In genomic region chr6:127149303-127149943, GRCm38 (mm10) we compare ENCODE assay signal across 8 mouse cellular contexts. TPM values are rescaled to one million over a fixed set of nuclear protein-coding genes. Genes with fewer than 3 reads are reported as not detected.
DNase-seq lines count a peak whose midpoint lies in the region; ATAC-seq and TF ChIP-seq lines count a peak whose summit lies in the region.

No protein-coding gene starts in this region.

- peak; percentile 38 to 48 for DNase-seq in lung, adult 18-20 months
- no peak for DNase-seq in lung, postnatal 25 days (ENCODE audit: low spot score)
- peak; percentile 50 to 78 for DNase-seq in heart, adult 18-20 months
- peak; percentile 16 for DNase-seq in kidney, adult 9 months
- peak; percentile 39 for DNase-seq in thymus, adult 2 months
- no peak for DNase-seq in gastrocnemius, adult 18-20 months (ENCODE audit: low spot score)

- no peak for TF ChIP-seq POLR2A in thymus, adult 2 months (IDR thresholded peaks at IDR 0.05; ENCODE audit: control insufficient read depth, extremely low read depth, insufficient read depth, low read length, poor library complexity)

- peaks cover 40% of the 10 kb centered on the region for H3K4me1 ChIP-seq in thymus, adult 2 months (replicated peaks; ENCODE audit: control insufficient read depth, insufficient read depth, low read length)

- no peaks in the 10 kb centered on the region for H3K79me2 ChIP-seq in macrophage (ENCODE audit: inconsistent target)

- ATAC-seq in activated CD4-positive, CD25-positive, alpha-beta regulatory T cell, adult 4 months, result peak; percentile 12

- H3K36me3 ChIP-seq in macrophage (ENCODE audit: inconsistent target), result no peaks in the 10 kb centered on the region
- H3K36me3 ChIP-seq in thymus, adult 2 months (ENCODE audit: control insufficient read depth, insufficient read depth, low read length), result no peaks in the 10 kb centered on the region

- H3K27me3 ChIP-seq in thymus, adult 2 months (ENCODE audit: control insufficient read depth, insufficient read depth, low read length), result peaks cover 7% of the 10 kb centered on the region; the same call in 1 of the 2 replicates

- H3K4me3 ChIP-seq in macrophage (ENCODE audit: inconsistent target), result peak overlapping the region; percentile 67
- H3K4me3 ChIP-seq in thymus, adult 2 months (ENCODE audit: control insufficient read depth, insufficient read depth, low read length), result peak overlapping the region; percentile 76

- WGBS in macrophage (ENCODE audit: missing documents), result under 1% methylated on average over 28 of the region's 30 CpGs
- WGBS in thymus, adult 2 months, result under 1% methylated on average over 30 of the region's 30 CpGs

- peak overlapping the region; percentile 52 for H3K27ac ChIP-seq in macrophage
- H3K27ac ChIP-seq in thymus, adult 2 months (ENCODE audit: control insufficient read depth, insufficient read depth, low read length), result peak overlapping the region; percentile 75; the same call in 1 of the 2 replicates

- no peak for TF ChIP-seq CTCF in thymus, adult 2 months (IDR thresholded peaks at IDR 0.05; ENCODE audit: borderline replicate concordance, control insufficient read depth, extremely low read depth, insufficient read depth, low read length, poor library complexity)

RNA-seq across cellular contexts. Expression of gene Ccnd2, which starts 2.6 kb away (rescaled TPM):
- polyA plus RNA-seq in activated CD4-positive, CD25-positive, alpha-beta regulatory T cell, adult 4 months (2017; shearing (Covaris generic)), result 100 to 1,000 TPM; 863 to 906 TPM
- total RNA-seq in heart, adult 18-20 months (2021), result 100 to 1,000 TPM; 161 to 164 TPM
- total RNA-seq in macrophage (2018; cell fraction: chromatin; rRNA removed), result 100 to 1,000 TPM in 1 of 26 experiments, 10 to 100 TPM in 7, 1 to 10 TPM in 16, under 1 TPM in 2; 0.44 to 104 (median 4.7) TPM
- total RNA-seq in macrophage (2018; cell fraction: cytosol; rRNA removed), result 10 to 100 TPM in 14 of 26 experiments, 1 to 10 TPM in 12; 1.7 to 55.9 (median 10.7) TPM
- 100 to 1,000 TPM in 2 of 26 experiments, 10 to 100 TPM in 16, 1 to 10 TPM in 8; 1.5 to 122 (median 17.0) TPM for total RNA-seq in macrophage (2018; cell fraction: nucleus; rRNA removed)
- 0.90 to 5.6 TPM (median 1.8 TPM) in 3 replicates for polyA plus RNA-seq in macrophage (2018)
- polyA plus RNA-seq in thymus, adult 2 months (2012; rRNA removed), result 73.0 and 74.1 TPM in 2 replicates
- 10 to 100 TPM in 1 of 2 experiments, 1 to 10 TPM in 1; 7.2 to 12.8 TPM for total RNA-seq in gastrocnemius, adult 18-20 months (2021)

RNA-seq across cellular contexts. Expression of gene Tigar, which starts 40.1 kb away (rescaled TPM):
- 1 to 10 TPM; 6.7 to 8.2 TPM for polyA plus RNA-seq in activated CD4-positive, CD25-positive, alpha-beta regulatory T cell, adult 4 months (2017; shearing (Covaris generic))
- total RNA-seq in heart, adult 18-20 months (2021), result 10 to 100 TPM; 45.3 to 63.0 TPM
- 10 to 100 TPM in 2 of 26 experiments, 1 to 10 TPM in 24; 1.8 to 12.4 (median 5.7) TPM for total RNA-seq in macrophage (2018; cell fraction: chromatin; rRNA removed)
- 10 to 100 TPM in 1 of 26 experiments, 1 to 10 TPM in 25; 4.3 to 10.5 (median 7.7) TPM for total RNA-seq in macrophage (2018; cell fraction: cytosol; rRNA removed)
- 10 to 100 TPM in 3 of 26 experiments, 1 to 10 TPM in 23; 3.2 to 13.2 (median 6.3) TPM for total RNA-seq in macrophage (2018; cell fraction: nucleus; rRNA removed)
- polyA plus RNA-seq in macrophage (2018), result 5.2 to 11.5 TPM (median 7.0 TPM) in 3 replicates
- polyA plus RNA-seq in thymus, adult 2 months (2012; rRNA removed), result 1.8 and 2.4 TPM in 2 replicates
- total RNA-seq in gastrocnemius, adult 18-20 months (2021), result 100 to 1,000 TPM in 1 of 2 experiments, 10 to 100 TPM in 1; 99.5 to 105 TPM

Comparison
In these comparisons a context has a peak if more than half of its experiments do, and no peak if none do; other contexts are left out.
1. DNase-seq: peak in lung, adult 18-20 months (2 of 2), heart, adult 18-20 months (2 of 2), kidney, adult 9 months (single experiment) and thymus, adult 2 months (single experiment); none in lung, postnatal 25 days (single experiment) and gastrocnemius, adult 18-20 months (single experiment).
2. RNA of gene Ccnd2, which starts 2.6 kb away (polyA plus RNA-seq): 863 to 906 TPM in activated CD4-positive, CD25-positive, alpha-beta regulatory T cell, adult 4 months and 73.0 to 74.1 TPM in thymus, adult 2 months; 0.90 to 5.6 TPM in macrophage; every median in the first group is over 10 times any median in the second.